Mouse (Mus musculus): Measurements from ENCODE around the gene March11.

Gene March11

DNA sequence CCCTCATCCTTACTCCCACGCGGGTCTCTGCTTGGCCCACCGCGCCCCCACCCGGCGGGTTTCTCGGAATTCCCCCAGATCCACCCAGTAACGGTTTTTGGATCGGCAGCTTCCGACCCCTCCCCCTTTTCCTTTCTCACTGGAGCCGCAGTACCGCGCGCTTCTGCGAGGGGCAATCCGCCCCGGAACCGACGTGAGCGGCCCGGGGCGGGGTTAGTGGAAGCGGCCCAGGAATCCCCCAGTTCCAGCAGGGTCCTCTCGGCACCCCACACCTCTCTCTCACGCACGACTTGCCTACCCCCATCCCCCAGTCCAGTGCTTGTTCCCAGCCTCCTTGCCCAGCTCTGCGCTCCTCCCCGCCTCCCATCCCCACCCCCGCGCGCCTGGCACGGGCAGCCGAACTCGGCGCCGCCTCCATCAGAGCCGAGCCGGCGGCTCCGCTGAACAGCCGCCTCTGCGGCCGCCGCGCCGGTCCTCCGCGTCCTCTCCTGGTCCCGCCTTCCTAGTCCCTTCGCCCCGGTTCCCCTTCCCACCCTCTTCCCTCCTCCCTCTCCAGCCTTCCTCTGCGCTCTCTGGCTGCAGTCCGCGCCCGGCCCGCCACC, at the start of gene March11:
Gene March11 (plus strand): TSS at position 420 of the 602 bp plus-strand sequence.
- DNase-seq (ENCODE audit: low spot score in 2 of 2) = peak in 1 of 2 experiments; percentile 59

DNA sequence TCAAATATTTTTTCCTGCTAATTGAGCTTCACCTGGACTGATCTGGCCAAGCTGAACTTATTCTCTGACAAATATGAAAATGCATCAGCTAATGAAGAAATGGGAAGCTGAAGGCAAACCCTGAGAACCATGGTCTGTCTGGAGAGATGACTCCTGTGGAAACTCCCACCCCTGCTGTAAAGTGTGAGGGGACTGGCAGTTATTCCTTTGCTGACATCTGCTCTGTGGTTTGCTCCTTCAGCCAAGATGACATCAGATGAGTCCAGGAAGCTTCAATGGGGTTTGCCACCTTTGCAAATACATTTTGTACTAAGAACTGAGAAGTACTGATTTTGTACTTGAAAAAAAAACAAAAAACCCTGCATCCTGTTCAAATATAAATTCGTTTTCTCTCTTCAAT, 46.5 kb upstream of the March11 start:
- no peak for DNase-seq (ENCODE audit: low spot score in 2 of 2)

DNA sequence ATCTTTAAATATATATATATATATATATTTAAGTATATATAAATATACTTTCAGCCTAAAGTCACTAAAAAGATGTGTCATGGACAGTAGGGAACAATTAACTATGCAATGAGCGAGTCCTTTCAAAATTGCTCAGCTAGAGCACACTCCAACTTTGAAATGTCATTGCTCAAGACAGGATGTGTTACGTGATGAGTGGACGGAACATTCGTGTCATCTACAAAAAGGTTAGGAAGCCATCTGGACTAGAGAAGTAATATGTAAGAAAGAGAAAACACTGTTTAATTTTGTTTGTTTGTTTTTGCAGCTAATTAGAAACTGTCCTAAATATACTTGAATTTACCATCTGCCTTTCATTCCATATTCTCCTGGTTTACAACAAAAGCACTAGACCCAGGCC, 39.3 kb upstream of the March11 start:
- no peak for DNase-seq (ENCODE audit: low spot score in 2 of 2)

DNA sequence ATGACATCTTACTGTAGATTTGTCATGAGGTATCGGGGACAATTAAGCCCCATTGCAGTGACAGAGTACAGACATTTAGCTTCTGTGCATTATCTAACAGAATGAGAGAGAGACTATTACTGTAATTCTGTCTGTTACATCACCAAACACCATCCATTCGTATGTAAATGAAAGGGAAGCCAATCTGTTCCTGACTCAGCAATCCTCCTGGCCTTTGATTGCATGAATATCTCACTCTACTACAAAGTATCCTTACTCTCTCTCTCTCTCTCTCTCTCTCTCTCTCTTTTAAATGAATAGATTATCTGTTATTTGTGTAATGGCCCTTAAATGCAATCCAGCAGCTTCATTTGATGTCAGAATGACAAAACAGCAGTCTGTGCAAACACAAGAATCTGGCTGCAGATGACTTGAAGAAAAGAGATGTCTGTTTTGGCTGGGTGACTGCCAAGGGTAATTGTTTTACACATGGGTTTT, 32.8 kb upstream of the March11 start:
- DNase-seq (ENCODE audit: low spot score in 2 of 2) = no peak

DNA sequence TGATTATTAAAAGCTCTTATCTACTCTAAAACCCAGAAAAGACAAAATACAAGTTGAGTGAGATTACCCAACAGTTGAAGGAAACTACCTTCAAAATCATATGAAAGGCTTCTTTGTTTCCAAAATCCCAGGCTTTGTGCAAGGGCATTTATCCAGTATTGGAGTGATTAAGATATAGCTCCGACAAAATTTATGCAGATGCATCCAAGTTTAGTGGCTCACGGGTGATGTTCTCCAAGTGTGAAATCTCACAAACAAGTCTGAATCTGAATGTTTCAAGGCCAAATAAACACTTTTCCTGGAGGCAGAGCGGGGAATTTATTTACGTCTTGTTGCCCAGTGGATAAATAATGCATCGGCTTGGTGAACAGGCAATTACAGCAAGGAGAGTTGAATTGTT, 32.2 kb upstream of the March11 start:
- DNase-seq (ENCODE audit: low spot score in 2 of 2) = no peak

DNA sequence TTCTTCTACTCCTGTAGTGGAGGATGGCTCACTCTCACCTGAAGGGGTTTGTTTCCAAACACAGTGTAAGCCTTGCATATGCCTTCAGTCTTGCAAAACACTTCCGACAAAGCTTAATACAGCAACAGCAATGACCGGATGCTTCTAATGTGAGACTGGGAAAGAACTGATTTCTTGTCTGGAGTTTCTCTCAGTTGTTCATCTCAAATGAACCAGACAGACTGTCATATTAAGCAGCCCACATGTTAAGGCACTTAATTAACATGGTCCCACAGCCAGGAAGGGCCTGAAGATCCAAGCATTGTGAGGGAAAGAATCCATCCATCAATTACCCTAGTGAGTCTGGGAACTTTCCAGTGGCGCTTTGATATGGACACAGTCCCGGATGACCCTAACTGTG, 17.0 kb upstream of the March11 start:
- no peak for DNase-seq (ENCODE audit: low spot score in 2 of 2)

DNA sequence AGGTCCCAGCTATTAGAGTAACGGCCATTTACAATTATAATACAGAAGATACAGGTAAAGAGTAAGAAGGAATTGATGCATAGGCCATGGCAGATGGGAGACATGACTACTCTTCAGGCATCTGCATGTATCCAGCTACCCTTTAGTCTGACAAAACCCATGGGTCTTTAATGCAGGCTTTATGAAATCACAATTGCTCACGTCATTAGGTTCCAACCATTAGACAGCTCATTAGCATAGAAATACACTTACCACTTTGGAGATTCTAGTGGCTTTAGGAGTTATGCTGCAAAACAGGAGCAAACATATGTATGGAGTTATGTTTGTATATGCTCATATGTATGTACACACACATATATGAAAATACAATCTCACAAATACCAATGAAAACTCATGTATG, 16.0 kb upstream of the March11 start:
- no peak for DNase-seq (ENCODE audit: low spot score in 2 of 2)

DNA sequence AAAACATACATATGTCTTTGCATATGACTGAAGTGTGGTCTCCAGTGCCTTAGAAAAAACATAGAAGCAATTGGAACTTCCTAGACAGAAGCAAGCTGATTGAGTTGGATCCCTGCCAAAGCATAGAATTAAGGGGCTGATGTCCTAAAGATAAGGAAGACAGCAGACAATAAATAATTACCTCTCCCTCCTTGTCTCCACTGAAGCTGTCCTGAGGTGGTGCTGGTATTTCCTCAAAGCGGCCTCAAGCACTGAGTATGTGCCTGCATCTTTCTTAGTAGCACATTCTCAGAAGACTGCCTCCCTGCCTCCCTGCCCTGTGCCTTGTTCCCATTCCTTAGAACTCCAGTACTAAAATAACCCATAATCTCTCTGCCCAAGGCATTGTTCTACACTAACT, 15.6 kb upstream of the March11 start:
- DNase-seq (ENCODE audit: low spot score in 2 of 2) = no peak

DNA sequence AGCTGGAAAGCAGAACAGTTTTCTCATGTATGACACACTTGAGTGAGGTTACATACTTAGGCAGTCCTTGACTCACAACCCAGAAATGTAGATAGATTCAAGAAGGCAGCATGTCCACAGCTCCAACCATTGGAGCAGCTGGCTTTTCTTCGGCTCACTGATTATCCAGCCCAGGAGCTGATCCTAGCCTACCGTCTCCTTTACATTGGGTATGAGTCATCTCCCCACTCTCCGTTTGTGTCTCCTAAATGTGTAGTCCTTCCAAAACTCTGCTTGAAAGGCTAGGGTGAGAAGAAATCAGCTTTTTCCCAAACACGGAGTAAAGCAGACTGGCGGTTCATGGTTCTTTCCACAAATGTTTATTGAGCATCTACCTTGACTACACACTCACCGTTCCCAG, 10.2 kb upstream of the March11 start:
- DNase-seq (ENCODE audit: low spot score in 2 of 2) = no peak

DNA sequence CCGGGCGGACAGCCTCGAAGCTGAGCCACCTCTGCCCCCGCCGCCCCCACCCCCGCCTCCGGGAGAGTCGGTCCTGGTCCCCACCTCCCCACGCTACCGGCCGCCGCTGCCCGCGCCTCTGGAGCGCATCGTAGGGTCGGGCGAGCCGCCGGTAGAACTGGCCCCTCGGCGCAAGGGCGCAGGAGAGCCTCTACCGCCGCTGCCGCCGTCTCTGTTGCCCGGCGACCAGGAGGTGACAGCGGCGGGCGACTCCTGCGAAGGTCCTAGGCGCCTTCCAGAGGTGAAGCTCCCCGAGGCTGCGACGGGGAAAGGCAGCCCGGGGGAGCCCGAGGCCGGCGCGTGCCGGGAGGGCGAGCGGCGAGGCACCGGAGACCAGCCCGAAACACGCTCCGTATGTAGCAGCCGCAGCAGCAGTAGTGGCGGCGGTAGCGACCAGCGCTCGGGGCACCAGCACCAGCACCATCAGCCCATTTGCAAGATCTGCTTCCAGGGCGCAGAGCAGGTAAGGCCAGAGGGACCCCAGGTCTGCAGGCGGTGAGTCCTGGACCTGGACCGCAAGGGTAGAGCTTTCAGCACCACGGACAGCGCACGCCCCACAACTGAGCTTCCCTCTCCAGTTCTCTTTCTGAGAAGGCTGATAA, 563 bp downstream of the March11 start:
- peak; percentile 42 to 84 for DNase-seq (ENCODE audit: low spot score in 2 of 2)

DNA sequence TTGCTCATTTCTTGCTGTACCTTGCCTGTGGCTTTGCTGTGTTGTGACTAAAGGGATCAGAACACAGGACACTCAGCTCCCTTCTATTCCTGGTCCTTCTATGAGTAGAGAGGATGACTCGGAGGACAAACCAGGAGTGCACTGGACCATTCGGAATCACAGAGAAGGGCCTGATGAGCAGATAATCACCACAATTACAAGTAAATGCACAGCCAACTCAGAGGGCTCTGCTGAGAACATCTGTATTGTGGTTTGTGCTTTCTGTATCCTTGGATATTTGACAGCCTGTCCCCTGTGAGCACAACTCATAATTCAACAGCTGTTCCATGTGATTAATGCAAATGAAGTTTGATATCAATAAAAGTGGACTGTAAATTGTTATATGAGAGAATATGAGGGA, 11.0 kb downstream of the March11 start:
- no peak for DNase-seq (ENCODE audit: low spot score in 2 of 2)

DNA sequence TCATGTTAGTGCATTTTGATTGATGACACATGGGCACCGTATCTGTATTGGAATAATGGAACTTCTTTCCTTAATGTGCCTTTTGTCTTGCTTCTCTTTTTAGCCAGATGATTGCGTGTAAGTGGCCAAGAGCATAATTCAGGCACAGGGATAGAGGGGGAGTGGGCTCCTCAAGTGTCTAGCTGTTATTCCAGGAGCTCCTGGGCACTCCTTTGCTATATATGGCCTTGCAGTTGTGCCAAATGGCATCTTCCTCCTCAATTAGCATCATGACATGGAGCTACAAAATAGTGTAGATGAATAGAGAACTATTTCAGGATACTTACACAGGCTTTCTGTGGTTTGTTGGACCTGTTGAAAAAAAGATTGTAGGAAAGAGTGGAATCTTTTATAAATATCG, 11.6 kb downstream of the March11 start:
- DNase-seq (ENCODE audit: low spot score in 2 of 2) = no peak

DNA sequence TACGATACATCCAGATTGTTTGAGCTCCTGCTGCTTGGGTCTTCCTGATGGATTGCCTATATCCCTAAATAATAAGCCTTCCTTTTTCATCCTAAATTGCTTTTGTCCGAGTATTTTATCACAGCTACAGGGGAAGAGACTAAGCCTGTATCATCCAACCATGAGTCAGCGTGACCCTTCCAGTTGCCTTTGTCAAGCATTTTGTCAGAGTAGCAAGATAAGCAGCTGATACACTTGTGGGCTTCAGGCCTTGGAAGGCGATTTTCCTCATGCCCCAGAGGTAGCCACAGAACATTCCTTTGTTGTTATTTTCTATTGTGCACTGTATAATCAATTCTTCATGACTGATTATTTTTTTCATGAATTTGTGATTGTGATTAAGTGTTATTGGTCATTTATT, 14.0 kb downstream of the March11 start:
- DNase-seq (ENCODE audit: low spot score in 2 of 2) = no peak

DNA sequence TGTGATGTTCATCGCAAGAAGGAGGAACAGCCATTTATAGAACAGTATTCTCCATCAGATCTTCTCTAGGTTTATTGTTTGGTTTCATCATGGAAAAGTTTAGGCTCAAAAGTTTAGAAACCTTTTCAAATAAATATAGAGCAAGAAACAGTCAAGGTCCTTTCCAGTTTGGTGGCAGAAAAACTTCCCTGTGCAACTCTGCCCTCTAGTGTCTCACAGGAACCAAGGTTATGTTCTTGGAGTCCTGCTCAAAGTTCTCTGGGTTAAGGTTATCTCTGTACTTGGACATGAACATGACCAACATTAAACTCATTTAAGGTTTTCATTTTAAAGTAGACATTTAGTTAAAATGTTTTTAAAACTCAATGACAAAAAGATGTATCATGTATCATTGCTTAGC, 18.3 kb downstream of the March11 start:
- DNase-seq (ENCODE audit: low spot score in 2 of 2) = no peak

DNA sequence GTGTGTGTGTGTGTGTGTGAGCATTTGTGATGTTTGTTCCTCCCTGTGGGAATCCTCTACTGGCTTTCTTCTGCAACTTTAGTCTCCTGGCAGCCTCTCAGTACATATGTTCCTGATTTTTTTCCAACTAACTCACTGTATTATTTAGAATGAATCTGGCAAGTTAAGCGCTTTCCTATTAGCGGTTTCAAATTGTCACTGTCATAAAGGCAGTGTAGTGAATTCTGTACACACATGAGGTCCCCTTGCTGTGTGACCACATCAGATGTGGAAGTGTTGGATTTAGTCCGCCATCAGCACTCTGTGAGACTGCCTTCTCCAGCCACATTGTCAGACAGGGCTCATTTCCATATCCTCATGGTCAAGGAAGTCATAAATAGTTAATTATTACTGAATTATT, 26.9 kb downstream of the March11 start:
- DNase-seq (ENCODE audit: low spot score in 2 of 2) = no peak

DNA sequence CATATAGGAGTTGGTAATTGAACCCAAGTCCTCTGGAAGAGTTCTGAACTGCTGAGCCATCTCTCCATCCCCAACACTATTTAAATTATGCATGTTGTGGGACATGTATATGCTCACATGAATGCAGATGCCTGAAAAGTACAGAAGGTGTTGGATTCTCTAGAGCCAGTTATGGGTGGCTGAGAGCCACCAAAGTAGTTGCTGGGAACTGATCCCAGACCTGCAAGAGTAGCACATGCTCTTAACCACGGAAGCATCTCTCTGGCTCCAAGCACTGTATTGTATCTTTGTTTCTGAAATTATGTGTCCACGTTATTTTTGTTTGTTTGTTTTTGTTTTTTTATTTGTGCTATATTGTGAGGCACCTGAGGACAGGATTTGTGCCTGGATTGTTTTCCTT, 28.9 kb downstream of the March11 start:
- DNase-seq (ENCODE audit: low spot score in 2 of 2) = no peak

DNA sequence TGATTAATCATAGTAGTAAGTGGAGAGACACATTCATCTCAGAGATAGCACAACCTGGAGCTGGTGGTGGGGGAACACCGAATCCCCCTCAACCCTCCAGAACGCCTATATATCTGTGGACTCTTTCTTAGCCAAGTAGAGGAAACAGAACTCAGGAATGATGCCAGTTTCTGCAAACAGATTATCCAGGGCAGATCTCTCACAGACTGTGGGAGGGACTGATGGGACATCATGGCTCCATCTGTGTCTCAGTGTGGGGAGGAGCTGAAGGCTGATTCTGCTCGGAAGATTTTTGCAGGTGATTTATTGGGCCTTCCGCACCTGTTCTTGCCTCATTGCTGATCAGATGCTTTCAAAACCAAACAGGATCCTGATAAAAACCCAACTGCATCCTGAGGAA, 29.5 kb downstream of the March11 start:
- DNase-seq (ENCODE audit: low spot score in 2 of 2) = no peak

DNA sequence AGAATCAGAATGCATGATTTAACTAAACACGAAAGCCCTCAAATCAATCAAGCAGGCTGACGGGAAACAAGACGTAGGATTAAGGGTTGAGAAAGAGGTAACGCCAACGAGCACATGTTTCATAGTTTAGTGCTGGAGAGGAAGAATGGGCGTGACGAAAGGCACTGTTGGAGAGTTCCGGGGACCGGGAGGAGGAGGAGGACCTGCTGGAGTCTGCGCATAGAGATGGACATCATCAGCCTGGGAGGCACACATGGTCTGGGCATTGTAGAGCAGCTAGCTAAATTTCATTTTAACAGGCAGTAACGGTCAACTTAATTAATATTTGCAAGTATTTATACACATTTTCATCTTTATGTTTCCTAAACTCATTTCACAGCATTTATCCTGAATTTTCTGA, 31.6 kb downstream of the March11 start:
- DNase-seq (ENCODE audit: low spot score in 2 of 2) = no peak

DNA sequence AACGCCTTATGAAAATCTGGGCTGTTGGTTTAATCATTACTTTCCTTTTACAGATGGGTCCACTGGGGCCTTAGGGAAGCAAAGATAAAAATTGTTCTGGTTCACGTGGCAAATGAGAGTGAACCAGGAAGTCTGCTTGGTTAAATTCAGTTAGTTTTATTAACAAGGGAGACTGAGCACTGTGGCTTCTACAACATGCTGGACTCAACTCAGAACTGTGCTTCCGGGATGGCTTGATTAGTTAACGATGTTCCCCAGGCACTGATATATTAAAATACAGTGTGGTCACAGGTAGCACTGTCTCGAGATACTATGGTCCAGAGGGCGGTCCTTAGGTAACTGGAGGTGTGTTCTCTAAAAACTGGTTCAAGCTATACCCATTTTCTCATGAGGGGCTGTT, 32.1 kb downstream of the March11 start:
- no peak for DNase-seq (ENCODE audit: low spot score in 2 of 2)

DNA sequence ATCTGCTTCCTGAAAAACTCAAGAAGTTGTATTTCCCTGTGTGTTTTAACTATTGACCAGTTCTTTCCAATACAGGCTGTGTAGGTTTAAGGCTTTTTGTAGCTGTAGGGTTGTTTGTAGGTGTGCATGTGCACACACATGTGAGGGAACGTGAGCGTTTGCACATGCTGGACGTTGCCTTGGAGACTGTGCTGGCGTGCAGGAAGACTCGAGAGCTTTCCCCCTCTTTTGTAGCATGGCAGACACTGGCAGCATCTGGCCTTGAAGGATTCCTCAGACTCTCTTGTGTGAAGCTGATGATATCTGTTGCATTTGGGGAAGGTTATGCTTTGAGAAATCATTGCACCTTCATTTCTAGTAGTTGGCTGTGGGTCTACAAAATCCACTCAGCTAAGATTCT, 35.5 kb downstream of the March11 start:
- DNase-seq (ENCODE audit: low spot score in 2 of 2) = no peak

DNA sequence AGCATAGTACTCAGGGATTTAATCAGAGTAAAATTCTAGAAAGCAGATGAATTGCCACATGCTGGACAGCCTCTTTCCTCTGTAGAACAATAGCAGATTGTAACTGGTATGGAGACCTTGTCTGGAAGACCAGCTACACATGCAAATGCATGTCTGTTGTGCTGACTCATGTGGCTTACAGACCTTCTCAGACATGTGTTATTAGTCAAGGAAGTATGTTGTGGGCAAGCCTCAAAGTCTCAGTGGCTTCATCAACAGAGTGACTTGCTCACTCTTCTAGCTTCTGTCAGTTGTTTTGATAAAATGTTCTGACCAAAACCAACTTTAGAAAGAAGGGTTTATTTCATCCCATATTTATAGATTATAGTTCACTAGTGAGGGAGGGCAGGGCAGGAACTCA, 44.8 kb downstream of the March11 start:
- no peak for DNase-seq (ENCODE audit: low spot score in 2 of 2)

DNA sequence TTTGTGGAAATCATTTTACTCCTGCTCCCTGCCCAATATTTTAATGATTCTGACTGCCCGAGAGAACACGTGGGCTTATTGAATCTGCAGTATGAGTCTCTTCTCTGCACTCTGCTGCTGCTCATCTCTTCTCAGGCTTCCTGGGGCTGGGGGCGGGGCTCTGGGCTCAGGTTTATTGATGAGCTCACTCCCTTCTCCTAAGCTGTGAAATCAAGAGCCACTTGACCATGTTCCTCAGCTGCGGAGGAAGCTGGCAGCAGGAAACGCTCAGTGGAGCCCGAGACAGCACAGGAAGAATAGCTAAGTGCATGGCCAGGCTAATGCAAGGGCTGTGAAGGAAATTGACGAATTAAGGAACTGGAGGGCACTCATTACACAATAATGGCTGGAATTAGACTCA, 56.5 kb downstream of the March11 start:
- DNase-seq (ENCODE audit: low spot score in 2 of 2) = no peak

DNA sequence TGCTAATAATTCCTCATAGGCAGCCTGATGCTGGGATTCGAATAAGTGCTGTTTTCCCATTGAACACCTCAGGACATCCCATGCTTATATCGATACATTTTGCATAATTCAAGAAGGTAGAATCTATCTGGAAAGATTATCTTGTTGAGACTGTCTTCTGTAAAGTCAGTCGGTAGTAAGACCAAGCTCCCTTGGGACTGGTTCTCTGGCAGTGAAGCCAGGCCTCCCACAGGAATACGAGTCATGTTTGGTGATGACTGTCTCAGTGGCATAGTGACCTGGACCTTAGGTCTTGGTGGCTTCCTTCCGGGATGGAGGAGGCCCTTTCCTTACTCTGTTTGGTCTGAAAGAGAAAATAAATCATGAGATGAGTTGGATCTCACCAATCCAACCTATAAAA, 57.7 kb downstream of the March11 start:
- DNase-seq (ENCODE audit: low spot score in 2 of 2) = no peak

DNA sequence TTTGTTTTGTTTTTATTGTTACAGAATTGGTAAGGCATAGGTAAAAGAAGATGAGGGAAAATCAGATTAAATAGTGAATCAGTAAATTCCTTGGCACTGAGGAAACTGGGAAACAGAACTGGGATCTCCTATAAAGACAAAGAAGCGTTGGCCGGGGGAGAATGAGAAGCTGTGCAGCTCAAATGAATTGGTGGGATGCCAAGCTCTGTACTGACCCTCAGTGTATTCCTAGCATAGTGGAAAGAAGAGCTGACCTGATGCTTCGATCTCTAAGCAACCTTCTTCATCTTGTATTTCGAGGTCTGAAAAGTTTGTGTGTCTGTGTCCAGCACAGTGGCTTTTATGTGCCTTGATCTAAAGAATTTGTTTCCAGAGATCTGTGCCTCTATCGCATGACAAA, 64.9 kb downstream of the March11 start:
- DNase-seq (ENCODE audit: low spot score in 2 of 2) = no peak
